Mouse (Mus musculus) G1E (cell line): ENCODE data around the gene Pspc1.

Experiments used
- CTCF ChIP-seq: IDR thresholded peaks from 2 replicates; pipeline ENCODE4 v1.5.1; 2012; ENCODE audit warnings: low read depth, low read length, inconsistent platforms, mixed read lengths
- GATA1 ChIP-seq: IDR thresholded peaks from 2 replicates; pipeline ENCODE4 v1.6.1; 2012; ENCODE audit warnings: borderline replicate concordance, low read length, inconsistent platforms, mixed read lengths
- GATA2 ChIP-seq: IDR thresholded peaks from 2 replicates; pipeline ENCODE4 v1.6.1; 2012; ENCODE audit warnings: low read depth, low read length, inconsistent platforms, borderline replicate concordance
- POLR2AphosphoS5 ChIP-seq: IDR thresholded peaks from 2 replicates; pipeline ENCODE4 v1.6.1; 2012; ENCODE audit warnings: low read depth, low read length, inconsistent platforms; ENCODE audit not compliant: insufficient replicate concordance
- TAL1 ChIP-seq: conservative IDR thresholded peaks from 2 replicates; pipeline ENCODE4 v1.6.1; 2012; ENCODE audit warnings: low read depth, low read length, inconsistent platforms, mixed read lengths

- no peak for TF ChIP-seq POLR2AphosphoS5
- TF ChIP-seq CTCF, result no peak
- TF ChIP-seq GATA1, result no peak
- TF ChIP-seq TAL1, result no peak
- TF ChIP-seq GATA2, result no peak
Observed at GRCm38 (mm10) chr14:56695495-56695894, 82.6 kb downstream of the Pspc1 start.
